Mouse (Mus musculus): Measurements from ENCODE around the gene Gpr146.

- TF ChIP-seq POLR2A (IDR thresholded peaks at IDR 0.05; ENCODE audit: borderline replicate concordance, low read depth, low read length) (no peak), CTCF (IDR thresholded peaks at IDR 0.05; ENCODE audit: low read depth, low read length) (no peak)
These were observed 33.6 kb downstream of the Gpr146 start for GRCm38 (mm10) chr5:139411117-139411516.

Measured in bone marrow macrophage, adult 2 months (primary cell).